Mouse (Mus musculus) neural tube, embryonic 11.5 days (tissue): ENCODE measurements around the gene Zp3r. TPM values are rescaled to one million over a fixed set of nuclear protein-coding genes. Genes with fewer than 3 reads are reported as not detected.
"Not testable (repeated sequence)": the region's sequence is repeated elsewhere in the genome, so short reads cannot be mapped to it uniquely, and the experiment has no call there.

Experiments used
- ATAC-seq: fragments of 200-750 bp; cut with Nextera tagmentation; 2 replicates; pipeline ENCODE4 v1.8.0; 2017; ENCODE audit warnings: moderate number of reproducible peaks, mild to moderate bottlenecking, moderate TSS enrichment, moderate library complexity; ENCODE audit not compliant: insufficient read depth, low FRiP score, low TSS enrichment
- DNase-seq: peaks from one replicate; pipeline ENCODE4 v3.0.0-alpha.2; 2015; ENCODE audit warnings: low spot score
- H3K27ac ChIP-seq: fragments of 300-500 bp; sonication (generic); 2 replicates; pipeline ENCODE4 v1.5.1; 2014; ENCODE audit warnings: low read depth, mild to moderate bottlenecking, low read length
- H3K27me3 ChIP-seq: fragments of 300-500 bp; sonication (generic); 2 replicates; pipeline ENCODE4 v1.6.1; 2014; ENCODE audit warnings: mild to moderate bottlenecking, low read length, mixed read lengths; ENCODE audit not compliant: control insufficient read depth, insufficient read depth
- H3K36me3 ChIP-seq: fragments of 300-500 bp; sonication (generic); 2 replicates; pipeline ENCODE4 v1.6.1; 2014; ENCODE audit warnings: mild to moderate bottlenecking, low read length, moderate library complexity, mixed read lengths; ENCODE audit not compliant: control insufficient read depth, insufficient read depth
- H3K4me1 ChIP-seq: fragments of 300-500 bp; sonication (generic); 2 replicates; pipeline ENCODE4 v1.6.1; 2014; ENCODE audit warnings: low read length, mixed read lengths; ENCODE audit not compliant: control insufficient read depth, insufficient read depth
- H3K4me2 ChIP-seq: fragments of 300-500 bp; sonication (generic); 2 replicates; pipeline ENCODE4 v1.6.1; 2014; ENCODE audit warnings: low read depth, mild to moderate bottlenecking, moderate library complexity
- H3K4me3 ChIP-seq: fragments of 300-500 bp; sonication (generic); 2 replicates; pipeline ENCODE4 v1.5.1; 2014; ENCODE audit warnings: low read depth, low read length
- H3K9ac ChIP-seq: fragments of 300-500 bp; sonication (generic); 2 replicates; pipeline ENCODE4 v1.6.1; 2014; ENCODE audit warnings: mild to moderate bottlenecking, low read length
- H3K9me3 ChIP-seq: fragments of 300-500 bp; sonication (generic); 2 replicates; pipeline ENCODE4 v1.6.1; 2016; ENCODE audit warnings: low read length; ENCODE audit not compliant: control insufficient read depth
- WGBS: fragments of 180-500 bp; shearing (Covaris S2); extraction: QIAGEN DNeasy Blood & Tissue Kit; methylation state at CpG from one replicate; pipeline ENCODE4 v1.1.7; 2014; 5-methylcytosine and 5-hydroxymethylcytosine counted together
- polyA plus RNA-seq: library from polyadenylated mRNA; unstranded; fragments of >200 nt; fragmentation: Nextera tagmentation; extraction: Ambion mirVana; gene quantifications from 2 replicates; pipeline ENCODE4 v1.2.1, GENCODE M21; 2014

Gene Zp3r
- polyA plus RNA-seq: not detected in 2 replicates

DNA sequence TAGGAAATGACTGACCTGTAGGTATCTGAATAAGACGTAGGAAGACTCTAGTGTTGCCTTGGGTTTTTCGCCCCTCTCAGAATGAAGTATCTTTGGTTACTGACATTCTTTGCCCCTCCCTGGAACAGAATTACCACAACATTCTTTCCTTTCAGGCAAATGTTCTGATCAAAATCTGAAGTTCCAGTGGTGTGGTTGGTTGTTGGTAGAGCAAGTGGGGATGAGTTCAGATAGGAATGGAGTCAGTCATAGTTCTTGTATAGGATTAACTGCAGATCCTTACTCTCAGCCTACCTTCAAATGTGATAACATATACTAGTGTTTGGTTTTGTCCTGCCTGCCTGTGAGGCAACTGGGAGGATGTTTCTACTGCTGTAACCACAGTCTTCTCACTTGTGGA, at the start of gene Zp3r:
Zp3r (minus strand) TSS at position 101 of the 400 bp plus-strand sequence.
- DNase-seq: no peak
- Histone ChIP-seq H3K36me3 (no peaks in the 10 kb centered on the region), H3K27me3 (no peaks in the 10 kb centered on the region), H3K4me3 (no peak within 1 kb of the TSS), H3K4me1 (no peaks in the 10 kb centered on the region), H3K4me2 (no peak within 1 kb of the TSS), H3K27ac (no peak within 1 kb of the TSS), H3K9me3 (no peaks in the 10 kb centered on the region), H3K9ac (no peak within 1 kb of the TSS)
- ATAC-seq: no peak
- WGBS: 87% methylated on average over 2 of the region's 2 CpGs

DNA sequence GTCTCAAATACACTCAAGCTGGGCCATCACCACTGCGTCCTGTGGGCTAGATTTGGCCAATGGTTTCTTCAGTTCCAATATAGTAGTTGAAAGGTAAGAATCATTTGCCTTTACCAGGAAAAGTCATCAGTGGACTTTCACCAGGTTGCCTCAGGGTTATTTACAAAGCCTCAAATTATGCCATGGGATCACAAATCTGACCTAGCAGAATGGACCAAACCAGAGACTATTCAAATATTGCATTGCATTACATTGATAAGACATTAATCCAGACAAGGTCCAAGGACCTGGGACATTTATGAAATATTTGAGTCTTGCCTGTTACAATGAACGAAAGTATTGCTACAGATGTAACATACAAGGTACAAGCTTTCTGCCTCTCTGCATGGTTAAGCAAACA, 49.1 kb upstream of the Zp3r start:
- no peaks in the 10 kb centered on the region for H3K9me3 ChIP-seq
- H3K36me3 ChIP-seq: no peaks in the 10 kb centered on the region
- no peaks in the 10 kb centered on the region for H3K4me1 ChIP-seq
- H3K9ac ChIP-seq: no peak overlapping the region
- H3K4me2 ChIP-seq: no peak overlapping the region
- no peak overlapping the region for H3K4me3 ChIP-seq
- no peak overlapping the region for H3K27ac ChIP-seq
- 88% methylated on average over 2 of the region's 2 CpGs for WGBS
- no peak for ATAC-seq
- H3K27me3 ChIP-seq: no peaks in the 10 kb centered on the region
- no peak for DNase-seq

DNA sequence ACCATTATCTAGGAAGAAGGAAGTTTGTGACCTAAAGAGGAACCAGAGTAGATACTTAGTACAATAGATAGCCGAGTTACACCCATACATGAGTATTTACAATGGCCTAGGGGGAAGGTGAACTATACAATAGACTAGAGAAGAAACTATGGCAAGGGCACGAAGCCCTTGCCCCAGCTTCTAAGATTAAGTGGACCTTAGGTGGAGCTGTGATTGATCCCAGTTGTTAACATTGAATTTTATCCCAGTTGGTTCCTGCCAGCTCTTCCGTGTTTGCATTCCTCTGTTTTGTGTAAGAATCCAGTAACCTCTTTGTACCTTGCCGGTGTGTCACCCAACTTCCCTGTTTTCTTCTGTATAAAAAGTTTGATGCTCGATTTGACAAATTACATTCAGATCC, 34.2 kb upstream of the Zp3r start:
- H3K4me2 ChIP-seq, H3K9ac ChIP-seq, DNase-seq, H3K36me3 ChIP-seq, H3K9me3 ChIP-seq, H3K4me3 ChIP-seq, H3K27me3 ChIP-seq, H3K4me1 ChIP-seq, H3K27ac ChIP-seq, ATAC-seq: not testable (repeated sequence)
- WGBS: 89% methylated on average over 5 of the region's 5 CpGs

DNA sequence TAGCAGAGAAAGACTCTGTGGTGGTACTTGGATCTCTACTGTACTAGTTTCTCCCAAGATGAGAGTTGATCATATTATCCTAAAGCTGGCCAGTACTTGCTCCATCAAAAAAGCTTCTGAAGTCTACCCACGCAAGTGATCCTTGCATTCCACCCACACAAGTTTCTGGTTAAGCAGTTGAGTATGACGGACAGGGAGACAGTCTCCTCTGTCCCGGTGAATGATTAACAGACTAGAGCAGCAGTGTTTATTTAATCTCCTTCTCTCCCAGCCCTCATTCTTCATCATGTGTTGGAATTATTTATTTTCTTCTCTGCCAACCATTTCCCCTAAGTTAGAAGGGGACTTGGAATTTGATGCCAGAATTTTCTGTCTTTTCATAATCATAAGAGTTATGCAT, 32.0 kb upstream of the Zp3r start, which contains the start of gene C4bp:
C4bp (minus strand) TSS at position 179 of the 400 bp plus-strand sequence.
- 89% methylated on average over 3 of the region's 3 CpGs for WGBS
- ATAC-seq: no peak
- Histone ChIP-seq H3K9ac (no peak within 1 kb of the TSS), H3K4me1 (no peaks in the 10 kb centered on the region), H3K27ac (no peak within 1 kb of the TSS), H3K4me3 (no peak within 1 kb of the TSS), H3K36me3 (no peaks in the 10 kb centered on the region), H3K27me3 (no peaks in the 10 kb centered on the region), H3K4me2 (no peak within 1 kb of the TSS), H3K9me3 (no peaks in the 10 kb centered on the region)
- DNase-seq: no peak

DNA sequence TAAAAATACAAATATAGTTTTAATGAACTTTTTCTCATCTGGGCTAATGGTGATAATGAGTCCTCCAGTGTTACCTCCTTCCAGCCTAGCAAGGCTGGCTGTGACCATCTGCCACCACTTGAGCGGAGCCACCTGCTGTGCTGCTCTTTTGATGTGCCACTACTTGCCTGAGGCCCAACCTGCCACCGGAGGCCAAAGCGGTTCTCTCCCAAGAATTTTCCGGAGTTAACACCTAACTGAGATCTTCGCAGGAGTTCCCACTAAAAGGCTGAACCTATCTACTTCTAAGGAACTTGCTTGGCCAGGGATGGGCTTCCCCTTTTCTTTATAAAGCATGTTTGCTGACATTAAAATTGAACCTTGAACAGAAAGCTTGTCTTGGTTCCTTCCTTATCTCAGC, 30.2 kb upstream of the Zp3r start:
- not testable (repeated sequence) for H3K27me3 ChIP-seq, H3K27ac ChIP-seq, H3K4me2 ChIP-seq, H3K4me3 ChIP-seq, H3K9ac ChIP-seq, DNase-seq, H3K9me3 ChIP-seq, H3K36me3 ChIP-seq, H3K4me1 ChIP-seq, ATAC-seq
- WGBS: 25% methylated on average over 5 of the region's 5 CpGs

DNA sequence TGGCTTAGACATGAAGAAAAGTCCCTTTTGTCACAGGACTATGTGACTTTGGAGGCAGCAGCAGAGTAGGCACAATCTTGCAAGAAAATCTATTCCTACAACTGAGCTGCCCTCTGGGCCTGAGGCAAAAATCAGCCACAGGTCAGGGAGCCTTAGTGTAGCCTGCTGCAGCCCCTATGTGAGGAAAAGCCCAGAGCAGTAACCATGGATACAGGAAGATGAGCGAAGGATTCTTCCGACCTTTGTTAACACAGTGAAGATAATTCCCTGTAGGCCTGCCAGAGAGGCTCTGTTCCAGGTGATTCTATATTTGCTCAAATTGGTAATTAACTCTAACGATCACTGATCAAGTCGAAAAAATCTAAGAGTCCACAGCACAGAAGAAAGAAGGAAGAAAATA, 14.7 kb upstream of the Zp3r start:
- H3K9me3 ChIP-seq: no peaks in the 10 kb centered on the region
- DNase-seq: no peak

DNA sequence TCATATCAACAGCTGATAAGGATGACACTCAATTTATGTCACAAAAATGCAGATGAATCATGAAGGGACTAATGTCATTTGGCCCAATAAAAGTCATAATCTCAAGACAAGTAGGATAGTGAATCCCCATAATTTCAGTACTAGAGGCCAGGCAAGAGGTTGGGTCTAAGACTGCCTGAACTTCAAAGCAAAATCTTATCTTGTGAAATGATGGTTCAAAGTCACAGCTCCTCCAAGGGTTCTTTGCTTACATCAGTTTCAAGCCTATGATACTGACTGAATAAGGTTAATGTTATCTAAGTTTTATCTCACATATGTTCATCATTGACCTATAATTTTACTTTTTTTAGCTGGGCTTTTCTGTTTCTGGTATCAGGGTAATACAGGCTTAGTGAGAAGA, 11.5 kb upstream of the Zp3r start:
- Histone ChIP-seq H3K4me2 (no peak overlapping the region), H3K9me3 (no peaks in the 10 kb centered on the region), H3K27ac (no peak overlapping the region), H3K9ac (no peak overlapping the region), H3K36me3 (no peaks in the 10 kb centered on the region), H3K27me3 (no peaks in the 10 kb centered on the region), H3K4me3 (no peak overlapping the region), H3K4me1 (no peaks in the 10 kb centered on the region)
- DNase-seq: no peak
- ATAC-seq: no peak

More for the DNA sequence above, 14.7 kb upstream of the Zp3r start:
- 73% methylated on average over 4 of the region's 4 CpGs for WGBS
- H3K9ac ChIP-seq: no peak overlapping the region
- H3K36me3 ChIP-seq: no peaks in the 10 kb centered on the region
- no peak overlapping the region for H3K27ac ChIP-seq
- H3K4me3 ChIP-seq: no peak overlapping the region
- H3K27me3 ChIP-seq: no peaks in the 10 kb centered on the region
- H3K4me2 ChIP-seq: no peak overlapping the region
- no peaks in the 10 kb centered on the region for H3K4me1 ChIP-seq
- ATAC-seq: no peak

DNA sequence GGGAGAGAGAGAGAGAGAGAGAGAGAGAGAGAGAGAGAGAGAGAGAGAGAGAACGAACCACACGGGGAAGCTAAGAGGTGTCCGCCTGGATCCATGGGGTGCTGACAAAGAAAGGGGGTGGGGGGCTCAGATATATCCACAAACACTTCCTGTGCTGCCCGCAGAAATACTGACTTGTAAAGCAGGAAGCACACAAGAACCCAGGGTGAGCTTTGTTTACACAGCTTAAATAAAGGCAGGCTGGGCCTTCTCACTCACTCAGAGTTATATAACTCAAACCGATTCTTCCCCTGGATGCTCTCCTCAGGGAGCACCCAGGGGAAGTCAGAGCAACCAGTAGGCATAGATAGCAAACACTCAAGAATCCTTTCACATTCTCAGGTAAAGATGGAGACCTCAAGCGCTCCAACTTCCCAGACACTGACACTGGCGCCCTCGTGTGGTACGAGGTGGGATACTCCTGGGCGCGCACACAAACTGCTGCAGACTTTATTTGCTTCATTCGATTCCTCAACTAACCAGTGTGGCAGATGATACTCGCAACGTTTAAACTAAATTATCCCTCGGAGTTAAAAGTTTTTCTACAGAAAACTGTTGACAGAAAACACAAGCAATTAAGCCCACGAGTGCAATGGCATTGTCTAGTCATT, 4.5 kb upstream of the Zp3r start:
- Histone ChIP-seq H3K4me1 (no peaks in the 10 kb centered on the region), H3K4me2 (no peak overlapping the region), H3K4me3 (no peak overlapping the region), H3K27me3 (no peaks in the 10 kb centered on the region), H3K9ac (no peak overlapping the region), H3K36me3 (no peaks in the 10 kb centered on the region), H3K9me3 (no peaks in the 10 kb centered on the region), H3K27ac (no peak overlapping the region)
- no peak for ATAC-seq
- DNase-seq: peak; percentile 77
- whole genome bisulfite sequencing: 33% methylated on average over 16 of the region's 16 CpGs

DNA sequence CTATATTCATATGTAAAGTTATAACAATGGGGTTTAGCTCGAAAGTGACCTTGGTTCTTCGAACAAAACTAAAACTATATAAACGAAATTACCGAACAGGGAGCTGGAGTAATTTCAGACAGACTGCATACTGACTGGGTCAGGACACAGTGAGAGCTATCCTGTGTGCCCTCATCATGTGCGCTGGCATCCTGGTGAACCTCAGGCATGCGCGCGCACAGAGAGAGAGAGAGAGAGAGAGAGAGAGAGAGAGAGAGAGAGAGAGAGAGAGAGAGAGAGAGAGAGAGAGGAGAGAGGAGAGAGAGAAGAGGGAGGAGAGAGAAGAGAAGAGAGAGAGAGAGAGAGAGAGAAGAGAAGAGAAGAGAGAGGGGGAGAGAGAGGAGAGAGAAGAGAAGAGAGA, 3.9 kb upstream of the Zp3r start:
- Histone ChIP-seq H3K4me2 (no peak overlapping the region), H3K9ac (no peak overlapping the region), H3K27ac (no peak overlapping the region), H3K27me3 (no peaks in the 10 kb centered on the region), H3K36me3 (no peaks in the 10 kb centered on the region), H3K9me3 (no peaks in the 10 kb centered on the region), H3K4me1 (no peaks in the 10 kb centered on the region), H3K4me3 (no peak overlapping the region)
- DNase-seq: no peak
- WGBS: 86% methylated on average over 6 of the region's 8 CpGs
- no peak for ATAC-seq
